Mouse (Mus musculus) olfactory bulb, adult 2 months (tissue): ENCODE data around the gene Uqcrc1.

ENCODE experiments used
- CTCF ChIP-seq: fragments of 200-500 bp; IDR thresholded peaks from 2 replicates; pipeline ENCODE4 v1.5.1; 2012; ENCODE audit warnings: low read depth, mild to moderate bottlenecking, low read length, moderate library complexity; ENCODE audit not compliant: insufficient read depth
- POLR2A ChIP-seq: fragments of 200-500 bp; IDR thresholded peaks from 2 replicates; pipeline ENCODE4 v1.6.1; 2012; ENCODE audit warnings: mild to moderate bottlenecking, low read depth, low read length, moderate library complexity; ENCODE audit not compliant: insufficient read depth

GRCm38 (mm10) chr9:108949231-108949966 is 13.0 kb downstream of the Uqcrc1 start:
- no peak for TF ChIP-seq POLR2A
- TF ChIP-seq CTCF = no peak
